Mouse (Mus musculus) urinary bladder, postnatal 25 days (tissue): ENCODE measurements around the gene Ttc5.
"Not testable (repeated sequence)": the region's sequence is repeated elsewhere in the genome, so short reads cannot be mapped to it uniquely, and the experiment has no call there.

Experiments
- DNase-seq: peaks from one replicate; pipeline ENCODE4 v3.0.0; 2022; ENCODE audit warnings: low spot score

The Ttc5 gene

GRCm38 (mm10) chr14:50765736-50766135 is 19.6 kb downstream of the Ttc5 start:
- no peak for DNase-seq

- no peak for DNase-seq
Measured at GRCm38 (mm10) chr14:50758416-50759085, 26.8 kb downstream of the Ttc5 start.

- DNase-seq, result no peak
Measured at GRCm38 (mm10) chr14:50744994-50745393, 40.3 kb downstream of the Ttc5 start, which contains the start of gene Olfr749. Gene Olfr749 (minus strand): TSS chr14:50745094.

DNA sequence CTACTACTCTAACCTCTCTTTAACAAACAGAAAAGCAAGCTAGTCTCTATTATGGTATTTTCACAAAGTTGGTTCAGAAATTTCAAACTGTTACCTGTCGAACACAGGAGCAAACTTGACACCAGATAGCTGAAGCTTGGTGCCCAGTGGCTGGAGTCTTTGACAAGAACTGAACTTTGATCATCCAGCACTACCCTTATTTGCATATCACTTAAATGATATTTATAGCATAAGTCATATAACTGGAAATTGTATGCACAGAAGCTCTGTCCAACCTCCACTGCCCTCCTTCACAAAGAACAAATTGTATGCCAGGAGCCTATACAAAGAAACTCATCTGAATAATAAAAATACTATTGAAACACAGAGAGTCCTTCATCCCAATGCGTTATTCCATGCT is 43.7 kb downstream of the Ttc5 start:
- DNase-seq, result no peak

- no peak for DNase-seq
Measured at GRCm38 (mm10) chr14:50740334-50740733, 45.0 kb downstream of the Ttc5 start.

DNA sequence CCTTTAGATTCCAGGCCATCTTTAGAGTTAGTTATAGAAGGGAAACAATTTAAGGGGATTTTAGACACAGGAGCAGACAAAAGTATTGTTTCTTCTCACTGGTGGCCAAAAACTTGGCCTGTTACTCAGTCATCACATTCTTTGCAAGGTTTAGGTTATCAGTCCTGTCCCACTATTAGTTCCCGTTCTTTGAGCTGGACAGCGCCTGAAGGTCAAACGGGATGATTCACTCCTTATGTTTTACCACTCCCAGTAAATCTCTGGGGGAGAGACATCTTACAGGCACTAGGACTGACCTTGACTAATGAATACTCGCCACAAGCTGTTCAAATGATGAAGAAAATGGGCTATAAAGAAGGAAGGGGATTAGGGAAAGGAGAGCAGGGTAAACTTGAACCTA is 62.9 kb downstream of the Ttc5 start:
- DNase-seq, result not testable (repeated sequence)

DNA sequence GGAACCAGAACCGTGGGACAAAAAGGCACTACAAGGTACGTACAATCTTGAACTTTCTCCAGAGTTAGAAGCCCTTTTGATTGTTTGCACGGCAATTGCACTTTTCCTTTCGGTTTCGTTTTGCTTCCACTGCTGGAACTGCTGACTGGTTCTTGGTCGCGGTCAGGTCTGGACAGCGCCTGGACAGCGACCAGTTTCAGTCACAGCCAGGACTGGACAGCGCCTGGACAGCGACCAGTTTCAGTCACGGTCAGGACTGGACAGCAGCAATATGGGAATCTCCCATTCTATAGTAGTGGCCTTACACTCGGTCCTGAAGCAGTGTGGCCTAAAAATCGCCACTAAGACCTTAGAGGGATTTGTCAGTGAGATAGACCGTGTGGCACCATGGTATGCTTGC is 65.4 kb downstream of the Ttc5 start:
- DNase-seq, result not testable (repeated sequence)
